Mouse (Mus musculus) T-cell, adult 2 months (primary cell): ENCODE data around the gene Mrpl51.

Source experiments
- DNase-seq: peaks from one replicate; pipeline ENCODE4 v3.0.0; 2022; ENCODE audit warnings: low spot score

Gene Mrpl51

DNA sequence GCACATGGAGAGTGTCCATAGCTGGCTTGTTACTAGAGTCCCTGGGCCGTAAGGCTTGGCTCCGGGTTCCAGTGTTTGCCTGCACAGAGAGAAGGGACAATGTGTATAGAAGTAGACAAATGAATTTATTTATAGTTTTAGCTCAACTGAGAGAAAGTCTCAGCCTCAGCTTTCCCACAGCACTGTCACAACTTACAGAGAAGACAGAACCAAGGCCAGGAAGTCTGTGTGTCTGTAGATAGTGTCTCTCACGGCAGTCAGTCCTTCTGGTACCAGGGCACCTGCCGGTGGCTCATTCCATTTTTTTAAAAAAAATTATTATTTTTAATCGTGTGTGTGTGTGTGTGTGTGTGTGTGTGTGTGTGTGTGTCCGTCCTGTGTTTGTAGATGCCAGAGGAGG, 40.9 kb downstream of the Mrpl51 start:
- no peak for DNase-seq

DNA sequence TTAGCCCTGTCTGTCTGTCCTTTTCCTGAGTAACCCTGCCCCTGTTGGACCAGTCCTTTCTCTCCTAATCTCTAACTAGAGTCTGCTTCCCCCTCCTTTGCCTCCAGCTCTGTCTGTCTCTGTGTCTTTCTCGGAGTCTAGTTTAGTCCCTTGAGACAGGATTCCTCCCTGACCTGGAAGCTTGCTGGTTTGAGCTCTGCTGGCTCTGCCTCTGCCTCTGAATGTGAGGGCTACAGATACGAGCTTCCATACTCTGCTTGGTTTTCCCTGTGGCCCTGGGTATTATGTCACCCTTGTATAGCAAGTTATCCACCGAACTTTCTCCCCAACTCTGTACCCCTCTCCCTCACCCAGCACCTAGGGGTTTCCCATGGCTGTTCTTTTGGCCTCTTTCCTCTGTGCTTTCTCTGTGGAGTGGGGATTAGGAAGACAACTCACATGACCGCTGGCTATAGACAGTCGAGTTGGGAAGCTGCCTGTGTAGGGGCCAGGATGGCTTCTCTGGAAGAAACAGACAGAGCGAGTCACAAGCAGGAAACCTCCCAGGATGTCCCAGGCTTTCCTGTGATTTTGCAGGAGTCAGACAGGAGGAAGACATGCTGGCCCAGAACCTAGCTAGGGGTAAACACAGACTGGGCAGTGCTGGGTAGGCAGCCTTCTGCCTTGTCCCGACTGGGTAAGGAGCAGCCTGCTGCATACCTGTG, 42.4 kb downstream of the Mrpl51 start:
- DNase-seq: no peak

DNA sequence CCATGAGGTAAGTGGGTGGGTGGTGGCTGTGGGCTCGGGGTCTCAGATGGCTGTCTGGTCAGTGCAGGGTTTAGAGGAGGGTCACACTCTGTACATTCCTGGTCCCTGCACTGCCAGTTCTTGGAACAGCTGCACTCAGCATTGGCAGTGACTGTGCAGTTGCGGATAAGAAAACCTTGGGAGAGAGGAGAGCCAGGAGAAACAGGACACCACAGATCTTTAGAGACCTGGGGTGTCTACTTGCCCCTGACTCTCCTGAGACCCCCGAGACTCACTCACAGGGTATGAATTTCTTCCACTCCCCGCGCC, 42.9 kb downstream of the Mrpl51 start:
- DNase-seq: no peak

DNA sequence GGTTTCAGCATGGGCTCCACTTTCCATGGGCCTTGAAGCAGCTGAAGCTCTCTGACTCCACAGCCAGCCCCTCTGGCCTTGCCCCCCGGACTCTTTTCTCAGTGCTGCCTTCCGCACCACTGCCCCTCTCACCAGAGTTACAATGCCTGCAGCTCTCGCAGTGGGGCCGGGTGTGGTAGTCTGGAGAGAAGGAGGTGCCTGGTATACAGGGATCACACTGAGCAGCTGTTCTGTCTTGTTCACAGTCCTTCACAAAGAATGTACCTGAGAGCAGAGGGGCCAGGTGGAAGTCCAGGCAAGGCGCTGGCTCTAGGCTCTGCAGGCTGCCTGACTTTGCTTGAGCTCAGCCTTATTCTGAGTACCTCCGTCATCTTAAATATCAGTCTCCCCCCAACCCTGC, 44.7 kb downstream of the Mrpl51 start:
- DNase-seq: no peak

DNA sequence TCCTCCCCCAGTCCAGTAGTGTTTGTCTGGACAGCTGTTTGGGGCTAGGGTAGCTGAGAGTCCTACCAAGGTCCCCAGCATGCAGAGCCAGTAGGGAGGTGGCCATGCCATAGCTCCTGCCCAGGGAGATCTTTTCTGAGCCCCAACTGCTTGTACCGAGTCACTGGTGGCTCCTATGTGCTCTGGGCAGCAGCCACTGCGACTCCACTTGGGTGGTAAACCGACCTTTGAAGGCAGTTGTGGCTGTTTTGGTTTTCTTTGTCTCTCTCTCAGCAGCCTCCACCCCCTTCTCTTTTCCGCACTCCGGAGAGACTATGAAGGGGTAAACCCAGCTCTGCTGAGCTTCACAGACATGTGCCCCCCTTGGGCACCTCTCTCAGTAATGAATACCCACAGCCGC, 45.2 kb downstream of the Mrpl51 start, which contains the start of gene Cd27:
Gene Cd27, minus strand, starts transcription at position 229 of the 400 bp plus-strand sequence.
- DNase-seq: peak; percentile 78

DNA sequence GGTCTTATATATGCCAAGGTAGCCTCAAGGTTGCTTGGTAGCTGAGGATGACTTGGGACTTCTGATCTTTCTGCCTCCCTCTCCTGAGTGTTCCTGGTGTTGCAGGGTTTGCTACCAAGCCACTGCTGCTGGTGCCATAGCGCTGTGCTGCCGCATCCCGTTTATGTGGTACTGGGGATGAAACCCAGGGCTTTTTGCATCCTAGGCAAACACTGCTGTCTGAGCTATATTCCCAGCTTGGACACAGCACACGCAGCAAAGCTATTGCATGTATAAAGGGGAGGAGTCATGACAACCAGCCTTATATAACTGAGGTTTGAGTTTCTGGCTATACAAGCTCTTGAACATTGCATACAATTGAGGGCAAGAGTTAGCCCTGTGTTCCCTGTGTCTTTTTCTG, 45.8 kb downstream of the Mrpl51 start:
- DNase-seq: peak; percentile 33

DNA sequence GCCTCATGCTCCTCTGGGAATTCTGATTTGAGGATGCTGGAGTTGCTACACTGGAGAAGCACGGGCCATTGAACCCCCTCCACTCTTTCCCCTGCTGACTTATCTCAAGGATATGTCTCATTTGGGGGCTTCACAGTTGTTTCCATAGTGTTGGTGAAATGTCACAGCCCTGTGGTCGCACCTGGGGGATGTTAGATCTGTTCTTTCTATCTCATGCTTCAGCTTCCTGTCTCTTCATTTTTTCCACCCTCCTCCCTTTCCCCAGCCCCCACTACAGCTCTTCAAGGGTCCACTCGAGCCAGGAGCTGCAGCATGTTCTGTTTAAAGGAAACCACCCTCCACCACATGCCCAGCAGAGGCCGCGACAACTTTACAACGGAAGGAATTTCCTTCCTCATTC, 46.8 kb downstream of the Mrpl51 start:
- peak; percentile 49 for DNase-seq

DNA sequence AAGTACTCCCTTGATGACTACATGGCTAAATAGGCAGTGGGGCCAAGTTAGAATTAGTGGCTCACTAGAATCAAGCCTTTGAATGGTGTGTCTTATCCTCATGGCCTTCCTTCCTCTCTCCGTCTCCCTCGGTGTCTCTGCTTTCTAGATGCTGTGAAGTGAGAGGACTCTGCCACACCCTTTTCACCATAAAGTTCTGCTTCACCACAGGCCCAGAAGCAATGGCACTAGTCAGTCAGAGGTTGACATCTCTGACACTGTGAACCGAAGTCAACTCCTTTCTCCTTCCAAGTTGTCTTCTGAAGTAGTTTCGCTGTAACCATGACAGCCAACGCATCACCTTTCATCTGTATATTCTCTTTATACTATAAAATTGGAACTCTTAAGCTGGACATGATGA, 47.9 kb downstream of the Mrpl51 start:
- DNase-seq: peak; percentile 47

DNA sequence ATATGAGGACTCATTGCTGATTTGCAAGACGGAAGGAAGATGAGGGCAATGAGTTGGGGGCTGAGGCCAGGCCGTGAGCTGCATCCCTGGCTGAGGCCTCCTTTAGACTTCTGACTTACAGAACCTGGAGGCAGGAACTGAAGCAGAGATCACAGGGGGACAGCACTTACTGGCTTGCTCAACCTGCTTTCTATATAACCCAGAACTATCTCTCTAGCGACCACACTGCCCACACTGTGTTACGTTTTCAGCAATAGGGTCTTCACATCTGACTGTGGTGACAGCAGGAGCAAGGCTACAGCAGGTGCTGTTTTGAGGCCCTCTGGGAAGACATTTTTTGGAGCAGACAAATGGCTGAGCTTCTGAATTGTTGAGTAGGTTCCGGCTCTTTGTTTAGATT, 49.0 kb downstream of the Mrpl51 start:
- no peak for DNase-seq

DNA sequence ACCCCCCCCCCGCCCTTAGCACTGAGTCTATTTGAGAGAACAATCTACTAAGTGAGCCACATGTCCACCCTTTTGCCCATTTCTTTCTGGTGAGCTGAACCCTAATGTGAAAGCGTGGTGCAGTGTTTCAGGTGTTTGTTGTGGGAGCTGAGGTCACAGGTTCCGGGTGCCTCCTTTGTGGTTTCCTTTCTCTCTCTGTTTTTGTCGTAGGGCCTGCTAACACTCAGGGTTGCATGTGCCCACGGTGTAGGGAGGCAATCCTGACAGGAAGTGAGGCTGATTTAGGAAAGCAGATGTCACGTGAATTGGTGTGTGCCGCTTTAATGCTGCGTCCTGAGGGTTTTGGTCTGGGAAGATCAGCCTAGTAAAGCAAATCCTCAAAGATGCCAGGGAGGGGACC, 50.0 kb downstream of the Mrpl51 start:
- DNase-seq: peak; percentile 90

DNA sequence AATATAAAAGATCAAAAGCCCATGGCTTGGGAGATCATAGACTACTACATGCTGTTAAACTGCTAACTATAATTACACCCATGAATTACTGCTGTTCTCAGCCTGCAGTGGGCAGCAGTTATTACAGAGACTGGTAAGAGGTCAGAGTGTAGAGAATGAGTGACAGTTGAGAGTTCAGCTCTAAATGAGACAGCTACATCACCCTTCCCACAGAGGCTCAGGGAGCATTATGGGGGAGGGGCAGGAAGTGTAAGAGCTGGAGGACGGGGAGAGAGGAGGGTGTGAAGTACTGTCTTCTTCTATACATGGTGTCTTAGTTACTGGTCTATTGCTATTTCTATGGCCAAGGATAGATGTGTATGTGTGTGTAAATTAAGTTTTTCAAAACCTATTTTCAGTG, 53.0 kb downstream of the Mrpl51 start:
- DNase-seq: peak; percentile 48
